Mouse (Mus musculus) gastrocnemius, adult 18-20 months (tissue): ENCODE results near the gene Ufc1. TPM values are rescaled to one million over a fixed set of nuclear protein-coding genes. Genes with fewer than 3 reads are reported as not detected.
A peak's percentile ranks its signal among the peaks of the same experiment; 100 is the strongest.

Experiments used
- DNase-seq: peaks from one replicate; pipeline ENCODE4 v3.0.0; 2021; ENCODE audit warnings: low spot score
- total RNA-seq, 2 experiments: library from RNA; stranded (reverse); gene quantifications; 2 replicates each; pipeline ENCODE4 v1.2.3; 2021

The Ufc1 gene
- total RNA-seq, 2 experiments from 2014 or later = 85.7 to 96.8 TPM

- no peak for DNase-seq
These were observed 23.6 kb downstream of the Ufc1 start for GRCm38 (mm10) chr1:171271196-171271595.

GRCm38 (mm10) chr1:171270573-171270900 lies 24.3 kb downstream of the Ufc1 start:
- DNase-seq = no peak

GRCm38 (mm10) chr1:171269848-171270572 lies 24.8 kb downstream of the Ufc1 start, which contains the start of gene B4galt3:
TSS of gene B4galt3 (plus strand) at chr1:171270328.
- peak; percentile 96 for DNase-seq

- DNase-seq = no peak
These were observed 26.5 kb downstream of the Ufc1 start for GRCm38 (mm10) chr1:171268341-171268740.

GRCm38 (mm10) chr1:171265971-171266744 lies 28.7 kb downstream of the Ufc1 start:
- no peak for DNase-seq

GRCm38 (mm10) chr1:171263666-171264461 lies 31.0 kb downstream of the Ufc1 start:
- DNase-seq = no peak

GRCm38 (mm10) chr1:171263185-171263611 lies 31.6 kb downstream of the Ufc1 start:
- DNase-seq = no peak

GRCm38 (mm10) chr1:171262594-171263130 lies 32.2 kb downstream of the Ufc1 start:
- DNase-seq = peak; percentile 73

GRCm38 (mm10) chr1:171260316-171260715 lies 34.5 kb downstream of the Ufc1 start:
- DNase-seq = no peak

- DNase-seq = no peak
These were observed 35.9 kb downstream of the Ufc1 start for GRCm38 (mm10) chr1:171258921-171259320.

GRCm38 (mm10) chr1:171257781-171258180 lies 37.0 kb downstream of the Ufc1 start:
- DNase-seq = no peak

GRCm38 (mm10) chr1:171256937-171257548 lies 37.8 kb downstream of the Ufc1 start:
- peak; percentile 72 for DNase-seq

GRCm38 (mm10) chr1:171256095-171256818 lies 38.6 kb downstream of the Ufc1 start:
- DNase-seq = no peak

GRCm38 (mm10) chr1:171252415-171252814 lies 42.4 kb downstream of the Ufc1 start:
- DNase-seq = no peak

GRCm38 (mm10) chr1:171251594-171252324 lies 43.1 kb downstream of the Ufc1 start:
- no peak for DNase-seq

- no peak for DNase-seq
These were observed 43.9 kb downstream of the Ufc1 start, which contains the start of gene Ndufs2 for GRCm38 (mm10) chr1:171250680-171251593. TSS of gene Ndufs2 (minus strand) at chr1:171251388.

GRCm38 (mm10) chr1:171249913-171250600 lies 44.8 kb downstream of the Ufc1 start, which contains the start of gene Adamts4:
TSS of gene Adamts4 (plus strand) at chr1:171250421.
- DNase-seq = no peak
